Mouse (Mus musculus): ENCODE measurements around the gene Iqcf4.

DNA sequence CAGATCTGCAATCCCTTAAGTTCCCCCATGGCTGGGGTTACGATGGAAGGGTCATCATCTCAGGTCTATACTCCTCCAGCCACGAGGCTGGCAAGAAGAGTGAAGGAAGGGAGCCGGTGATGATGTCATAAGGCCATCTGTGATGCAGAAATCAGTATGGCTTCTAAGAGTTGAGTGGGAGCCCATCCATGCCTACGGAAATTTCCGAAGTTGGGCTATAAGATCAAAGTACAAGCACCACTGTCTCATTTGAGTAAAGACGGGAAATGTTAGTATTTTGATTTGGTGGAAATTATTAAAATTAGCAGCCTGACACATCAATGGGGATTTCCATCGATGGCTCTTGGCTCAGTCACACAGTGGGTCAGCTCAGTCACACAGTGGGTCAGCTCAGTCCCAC lies at the start of gene Iqcf4:
- TF ChIP-seq CHD2 (IDR thresholded peaks at IDR 0.05; ENCODE audit: low read depth, low read length) = no peak
- TF ChIP-seq MAFK (IDR thresholded peaks at IDR 0.05; ENCODE audit: insufficient read depth, low read depth, low read length) = no peak

All from ES-E14 (cell line).